Mouse (Mus musculus): ENCODE results near the gene Gtf2ird1.
"Not testable (repeated sequence)": the region's sequence is repeated elsewhere in the genome, so short reads cannot be mapped to it uniquely, and the experiment has no call there.

Gtf2ird1 gene

DNA sequence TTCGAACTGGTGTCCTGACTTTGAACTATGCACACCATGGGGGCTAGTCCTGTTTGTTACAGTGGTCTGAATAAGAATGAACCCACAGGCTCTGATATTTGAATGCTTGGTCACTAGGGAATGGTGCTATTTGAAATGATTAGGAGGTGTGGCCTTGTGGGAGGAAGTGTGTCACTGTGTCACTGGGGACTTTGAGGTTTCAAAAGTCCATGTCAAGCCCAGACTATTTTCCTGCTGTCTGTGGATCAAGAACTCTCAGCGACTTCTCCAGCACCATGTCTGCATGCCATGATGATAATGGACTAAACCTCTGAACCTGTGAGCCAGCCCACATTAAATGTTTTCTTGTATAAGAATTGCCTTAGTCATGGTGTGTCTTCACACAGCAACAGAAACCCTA lies 44.2 kb downstream of the Gtf2ird1 start:
- in situ Hi-C loops (cut with MboI, MseI) = no loop called here

DNA sequence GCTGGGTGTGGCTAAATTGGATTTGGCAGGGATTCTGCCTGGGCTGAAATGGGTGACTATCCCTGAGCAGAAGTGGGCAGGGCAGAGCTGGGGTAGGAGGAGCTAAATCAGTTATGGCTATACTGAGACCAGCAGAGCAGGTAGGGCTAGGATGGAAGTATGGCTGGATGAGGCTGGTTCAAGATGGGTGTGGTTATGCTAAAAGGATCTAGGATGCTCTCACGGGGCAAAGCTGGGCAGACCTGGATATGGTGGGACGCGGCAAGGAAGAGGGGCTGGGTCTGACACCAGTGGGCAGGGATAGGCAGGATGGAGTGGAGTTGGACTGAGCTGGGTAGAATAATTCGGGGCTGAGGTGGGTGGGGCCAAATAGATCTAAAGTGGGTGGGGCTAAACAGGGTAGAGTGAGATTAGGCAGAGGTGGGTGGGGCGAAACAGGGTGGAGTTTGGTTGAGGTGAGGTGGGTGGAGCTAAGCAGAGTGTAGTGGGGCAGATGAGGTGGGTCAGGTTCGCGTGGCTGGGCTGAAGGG lies 46.1 kb downstream of the Gtf2ird1 start:
- in situ Hi-C loops (cut with MboI, MseI) = no loop called here

DNA sequence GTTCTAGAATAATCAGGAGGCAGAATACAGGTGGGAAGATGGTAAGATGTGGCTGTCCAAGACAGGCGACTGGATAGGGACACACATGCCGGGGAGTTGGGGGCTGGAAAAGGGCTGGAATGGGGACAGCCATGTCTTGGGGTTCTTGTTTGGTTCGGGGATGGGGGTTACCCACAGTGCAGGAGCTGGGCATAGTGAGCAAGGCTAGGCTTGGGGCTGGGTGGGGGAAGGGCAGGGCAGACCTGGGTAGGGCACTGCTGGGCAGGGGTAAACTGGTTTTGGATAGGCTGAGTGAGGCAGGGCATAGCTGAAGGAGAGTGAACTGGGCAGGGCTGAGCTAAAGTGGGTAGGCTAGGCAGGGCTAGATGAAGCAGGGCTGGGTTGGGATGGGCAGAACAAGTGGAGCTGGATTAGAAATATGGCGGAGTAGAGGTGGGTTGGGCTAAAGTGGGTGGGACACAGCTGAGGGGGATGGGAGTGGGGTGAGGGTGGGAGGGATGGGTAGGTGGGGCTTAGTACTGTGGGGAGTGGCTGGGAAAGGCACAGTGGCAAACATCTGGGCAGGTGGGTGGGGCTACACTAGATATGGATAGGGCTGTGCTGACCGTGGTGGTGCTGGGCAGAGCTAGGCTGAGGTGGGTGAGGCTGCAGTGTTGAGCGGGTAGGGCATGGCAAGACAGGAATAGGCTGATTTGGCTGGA lies 46.8 kb downstream of the Gtf2ird1 start:
- in situ Hi-C loops (cut with MboI, MseI) = no loop called here

DNA sequence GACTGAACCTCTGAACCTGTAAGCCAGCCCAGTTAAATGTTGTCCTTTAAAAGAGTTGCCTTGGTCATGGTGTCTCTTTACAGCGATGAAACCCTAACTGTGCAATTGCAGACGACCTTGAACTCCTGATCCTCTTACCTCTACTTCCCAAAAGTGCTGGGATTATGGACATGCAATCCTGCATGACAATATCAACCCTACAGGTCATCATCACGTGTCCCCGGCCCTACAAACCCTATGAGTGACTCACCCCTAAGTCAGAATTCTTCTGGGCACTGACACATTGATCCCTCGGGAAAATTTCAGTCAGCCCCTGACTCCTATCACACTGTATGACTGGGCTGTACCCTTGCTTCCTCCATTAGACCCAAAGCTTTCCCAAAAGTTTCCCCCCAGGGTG lies 48.4 kb downstream of the Gtf2ird1 start:
- in situ Hi-C loops (cut with MboI, MseI) = no loop called here

DNA sequence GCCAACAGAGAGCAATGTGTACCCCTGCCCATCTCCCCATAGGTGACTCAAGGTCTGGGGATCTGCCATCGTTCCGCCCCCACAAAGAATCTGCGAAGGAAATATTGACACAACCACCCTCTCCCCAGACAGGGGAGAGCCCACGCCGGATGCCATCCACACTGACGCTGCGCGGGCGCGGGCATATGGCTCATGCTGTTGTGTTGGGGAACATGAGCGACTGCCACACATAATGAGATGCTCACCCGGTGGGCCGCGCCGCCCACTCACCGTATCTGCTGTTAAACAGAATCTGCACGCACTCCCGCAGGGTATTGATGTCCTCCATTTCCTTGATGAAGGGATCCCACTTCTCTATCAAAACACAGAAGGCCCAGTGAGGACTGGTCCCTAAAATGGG lies 54.7 kb downstream of the Gtf2ird1 start:
- in situ Hi-C loops (cut with MboI, MseI) = no loop called here

DNA sequence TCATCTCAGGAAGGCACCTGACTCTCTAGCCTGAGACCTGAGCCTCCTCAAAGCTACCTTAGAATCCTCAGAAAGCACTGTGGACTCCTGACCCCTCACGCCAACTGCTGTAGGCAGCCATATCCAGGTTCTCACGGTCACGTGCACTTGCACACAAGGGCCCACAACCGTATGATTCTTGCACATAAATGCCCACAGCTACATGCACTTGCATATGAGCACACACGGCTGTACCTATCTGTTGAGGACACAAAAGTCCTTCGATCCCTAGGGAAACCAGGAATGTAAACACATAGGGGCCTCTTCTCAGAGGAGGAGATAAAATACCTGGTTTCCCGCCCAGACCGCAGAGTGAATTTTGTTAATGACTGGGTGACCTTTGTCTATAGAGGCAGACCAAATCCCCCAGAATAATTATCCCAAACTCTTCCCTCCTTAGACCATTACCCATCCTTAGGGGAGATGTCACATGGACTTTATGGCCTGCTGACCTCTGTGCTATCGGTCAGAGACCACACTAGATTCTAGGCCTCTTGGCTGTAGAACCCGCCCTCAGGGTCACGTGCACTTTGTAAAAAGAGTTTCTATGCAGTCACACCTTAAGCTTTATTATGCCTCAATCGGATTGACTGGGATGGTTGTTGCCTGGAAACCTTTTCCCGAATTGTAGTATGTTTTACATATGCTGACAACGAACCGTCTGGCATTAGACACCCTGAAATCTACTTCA lies 58.9 kb downstream of the Gtf2ird1 start:
- in situ Hi-C loops (cut with MboI, MseI) = no loop called here

DNA sequence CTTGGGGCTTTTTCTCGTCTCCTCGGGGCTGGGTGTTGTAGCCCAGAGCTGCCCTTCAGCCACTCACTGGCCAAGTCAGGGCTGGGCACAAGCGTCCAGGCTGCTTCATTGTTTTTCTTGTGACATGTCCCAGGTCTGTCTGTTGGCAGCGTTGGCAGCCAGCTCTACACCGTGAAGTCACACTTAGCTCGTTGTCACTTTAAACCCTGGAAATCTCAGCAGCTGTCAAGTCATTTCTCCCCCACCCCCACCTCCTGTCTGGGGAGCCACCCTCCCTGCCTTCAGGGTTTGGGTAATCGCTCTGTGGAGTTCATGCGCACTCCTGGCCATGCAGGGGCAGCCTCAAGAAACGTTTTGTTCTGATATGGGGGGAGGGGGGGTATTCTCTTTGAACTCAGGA lies 60.0 kb downstream of the Gtf2ird1 start:
- in situ Hi-C loops (cut with MboI, MseI) = no loop called here

DNA sequence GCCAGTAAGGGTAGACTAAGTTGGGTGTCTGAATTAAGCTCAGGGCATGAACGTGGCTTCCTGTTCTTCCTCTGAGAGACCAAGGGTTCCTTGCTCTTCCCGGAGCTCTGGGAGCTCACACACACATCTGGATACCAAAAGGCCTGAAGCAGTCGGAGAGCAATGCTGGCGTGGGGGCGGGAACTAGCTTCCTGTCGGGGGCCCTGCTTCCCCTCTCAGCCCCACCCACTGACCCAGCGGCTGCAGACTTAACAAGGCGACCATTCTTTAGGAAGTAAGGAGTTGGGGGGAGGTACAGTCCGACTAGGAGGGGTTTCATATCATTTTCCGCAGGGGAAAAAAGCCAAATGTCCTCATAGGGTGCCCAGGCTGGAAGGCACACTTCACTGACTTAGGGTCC lies 61.9 kb downstream of the Gtf2ird1 start:
- in situ Hi-C loops (cut with MboI, MseI) = no loop called here

DNA sequence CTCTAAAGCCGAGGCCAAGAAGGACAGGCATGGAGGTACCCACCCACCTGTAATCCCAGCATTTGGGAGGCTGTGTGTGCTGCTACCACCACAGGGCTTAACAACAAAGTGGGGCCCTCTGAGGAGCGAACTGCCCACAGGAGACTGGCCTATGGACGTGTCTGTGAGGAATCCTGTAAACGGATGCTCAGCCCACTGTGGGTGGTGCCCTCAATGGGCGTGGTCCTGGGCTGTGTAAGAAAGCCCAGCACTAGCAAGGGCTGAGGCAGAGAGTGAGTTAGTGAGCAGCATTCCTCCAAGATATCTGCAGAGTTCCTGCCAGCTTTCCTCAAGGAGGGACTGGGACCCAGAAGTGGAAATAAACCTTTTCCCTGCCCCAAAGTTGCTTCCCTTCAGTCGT lies 62.9 kb downstream of the Gtf2ird1 start:
- in situ Hi-C loops (cut with MboI, MseI) = no loop called here

DNA sequence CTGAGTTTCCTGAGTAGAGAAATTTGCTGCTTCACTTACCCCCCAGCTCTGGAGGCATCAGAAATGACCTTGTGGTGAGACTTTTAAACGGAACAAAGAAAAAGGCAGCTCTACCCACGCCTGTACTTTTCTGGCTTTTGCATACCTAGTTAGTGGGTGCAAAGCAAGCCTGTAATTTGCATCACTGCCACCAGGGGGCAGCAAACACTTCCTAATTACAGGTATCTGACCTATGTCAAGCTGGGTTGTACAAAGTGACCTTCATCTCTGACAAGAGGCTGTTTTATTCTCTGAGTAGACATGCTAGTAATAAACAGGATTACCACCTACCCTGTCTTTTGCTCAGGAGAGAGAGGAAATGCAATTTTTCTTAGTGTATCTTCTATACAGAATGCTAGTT lies 71.4 kb downstream of the Gtf2ird1 start:
- in situ Hi-C loops (cut with MboI, MseI) = no loop called here

DNA sequence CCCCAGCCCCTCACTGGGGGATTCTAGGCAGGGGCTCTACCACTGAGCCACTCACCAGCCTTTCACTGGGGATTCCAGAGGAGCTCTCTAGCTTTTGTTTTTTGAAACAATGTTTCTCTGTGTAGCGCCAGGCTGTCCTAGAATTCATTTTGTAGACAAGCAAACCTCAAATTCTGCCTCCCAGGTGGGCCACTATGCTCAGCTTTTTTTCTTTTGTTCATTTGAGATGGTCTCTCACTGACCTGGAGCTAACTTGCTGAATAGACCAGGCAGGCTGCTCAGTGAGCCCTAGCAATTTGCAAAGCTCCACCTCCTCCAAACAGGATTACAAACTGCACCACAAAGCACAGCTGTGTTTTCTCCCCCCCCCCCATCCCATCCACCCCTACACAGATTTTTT lies 81.3 kb downstream of the Gtf2ird1 start:
- in situ Hi-C loops (cut with MboI, MseI) = no loop called here

DNA sequence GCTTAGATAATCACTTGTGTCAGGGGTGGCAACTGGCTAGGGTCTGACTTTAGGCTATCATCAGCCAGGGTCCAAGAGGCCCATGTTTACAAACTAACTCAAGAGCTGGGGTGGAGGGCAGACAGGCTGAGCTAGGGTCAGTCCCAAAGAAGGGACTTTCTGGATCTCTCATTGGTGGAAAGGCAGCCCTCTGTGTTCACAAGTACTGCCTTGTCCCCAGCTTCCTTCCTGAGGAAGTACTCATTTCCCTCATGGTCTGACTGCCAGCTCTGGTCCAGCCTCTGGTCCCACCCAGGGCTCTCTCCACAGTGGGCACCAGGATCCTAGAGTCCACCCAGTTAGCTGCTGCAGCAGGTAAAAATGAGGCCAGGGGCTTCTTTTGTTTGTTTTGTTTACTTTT lies 82.0 kb downstream of the Gtf2ird1 start:
- in situ Hi-C loops (cut with MboI, MseI) = no loop called here

DNA sequence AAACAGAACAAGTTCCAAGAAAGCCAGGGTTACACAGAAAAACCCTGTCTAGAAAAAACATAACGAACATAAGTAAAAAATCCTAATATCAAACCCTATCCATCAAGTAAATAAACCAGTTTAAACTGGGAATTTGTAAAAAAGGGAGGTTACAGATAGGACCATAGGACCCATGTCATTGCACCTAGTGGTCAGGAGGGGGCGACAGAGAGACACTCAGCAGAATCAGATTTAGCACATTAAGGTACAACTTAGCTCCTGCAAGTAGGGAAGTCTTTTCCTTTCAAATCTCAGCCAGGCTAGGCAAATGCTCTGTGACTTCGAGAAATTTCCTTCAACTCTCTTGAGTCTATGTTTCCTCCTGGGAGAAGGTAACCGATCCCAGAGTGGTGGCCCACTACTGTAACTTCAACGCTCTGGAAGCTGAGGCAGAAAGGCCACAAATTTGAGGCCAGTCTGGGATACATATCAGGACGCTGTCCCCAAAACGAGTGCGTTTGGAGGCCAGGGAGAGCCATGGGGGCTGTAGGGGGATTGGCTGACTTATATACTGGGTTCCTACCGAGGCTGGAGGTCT lies 82.5 kb downstream of the Gtf2ird1 start:
- in situ Hi-C loops (cut with MboI, MseI) = no loop called here

DNA sequence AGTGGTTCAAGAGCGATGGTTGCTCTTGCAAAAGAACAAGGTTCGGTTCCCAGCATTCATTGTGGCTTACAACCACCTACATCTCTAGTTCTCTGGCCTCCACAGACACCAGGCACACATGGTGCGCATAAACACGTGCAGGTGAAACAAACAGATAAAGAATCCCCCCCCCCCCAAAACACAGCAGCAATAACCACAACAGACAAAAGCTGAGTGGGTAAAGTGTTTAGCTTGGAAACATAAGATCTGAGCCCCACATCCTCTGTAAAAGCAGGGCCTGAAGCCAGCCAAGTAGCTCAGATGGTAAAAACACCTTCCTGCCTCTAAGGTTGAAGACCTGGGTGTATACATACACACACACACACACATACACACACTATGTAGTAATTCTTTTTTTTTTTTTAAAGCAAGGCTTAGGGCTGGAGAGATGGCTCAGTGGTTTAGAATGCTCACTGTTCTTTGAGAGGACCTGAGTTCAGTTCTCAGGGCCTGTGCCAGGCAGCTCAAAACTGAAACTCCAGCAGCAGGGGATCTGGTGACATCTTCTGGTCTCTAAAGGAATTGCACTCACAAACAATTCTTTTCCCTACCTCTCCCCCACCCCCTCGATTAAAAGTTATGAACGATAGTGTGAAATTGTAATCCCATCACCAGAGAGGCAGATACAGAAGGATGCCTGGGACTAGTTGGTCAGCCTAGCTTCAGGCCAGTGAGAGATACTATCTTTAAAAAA lies 83.4 kb downstream of the Gtf2ird1 start:
- in situ Hi-C loops (cut with MboI, MseI) = no loop called here

DNA sequence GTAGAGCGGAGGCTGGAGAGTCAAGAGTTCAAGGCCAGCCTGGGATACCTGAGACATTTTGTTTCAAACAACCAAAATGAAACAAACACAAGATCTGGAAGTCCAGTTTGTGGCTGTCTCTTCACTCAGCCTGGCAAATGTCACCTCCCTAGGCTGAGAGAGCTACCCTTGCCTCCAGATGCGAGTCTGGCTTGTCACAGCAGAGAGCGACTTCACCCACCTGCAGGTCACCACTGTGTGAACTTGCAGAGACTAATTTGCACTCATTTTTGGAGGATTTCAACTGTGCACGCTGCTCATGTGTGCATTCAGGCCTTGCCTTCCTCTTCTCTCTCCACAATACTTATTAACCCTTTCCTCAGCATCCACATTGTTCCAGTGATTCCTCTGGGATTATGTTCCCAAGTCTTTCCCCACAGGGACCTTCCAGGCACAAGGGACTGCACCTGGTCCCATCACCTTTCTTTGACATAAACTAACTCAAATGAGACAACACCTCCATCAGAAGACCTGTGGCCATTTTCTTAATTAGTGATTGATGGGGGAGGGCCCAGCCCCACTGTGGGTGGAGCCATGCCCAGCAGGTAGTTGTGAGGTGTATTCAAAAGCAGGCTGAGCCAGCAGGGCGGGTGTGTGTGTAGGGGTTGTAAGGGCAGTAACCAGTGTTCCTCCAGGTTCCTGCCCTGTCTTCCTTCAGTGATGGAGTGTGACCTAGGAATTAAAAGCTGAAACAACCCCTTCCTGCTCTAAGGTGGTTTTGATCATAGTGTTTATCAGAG lies 84.8 kb downstream of the Gtf2ird1 start:
- in situ Hi-C loops (cut with MboI, MseI) = no loop called here

DNA sequence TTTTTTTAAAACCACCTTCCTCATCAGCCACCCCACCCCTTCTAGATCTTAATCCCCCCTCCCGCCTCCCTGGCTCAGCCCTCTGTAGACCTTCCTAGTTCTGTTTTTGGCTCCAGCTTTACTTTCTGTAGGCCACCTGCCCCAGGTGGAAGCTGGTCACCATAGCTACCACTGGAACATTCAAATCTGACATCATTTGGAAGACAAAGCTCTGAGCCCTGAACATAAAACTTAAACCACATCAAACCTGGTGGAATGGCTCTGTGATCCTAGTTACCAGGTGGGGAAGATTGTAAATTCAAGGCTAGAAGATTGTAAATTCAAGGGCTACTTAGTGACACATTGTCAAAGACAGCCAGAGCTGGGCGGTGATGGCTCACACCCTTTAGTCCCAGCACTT lies 85.7 kb downstream of the Gtf2ird1 start:
- in situ Hi-C loops (cut with MboI, MseI) = no loop called here

DNA sequence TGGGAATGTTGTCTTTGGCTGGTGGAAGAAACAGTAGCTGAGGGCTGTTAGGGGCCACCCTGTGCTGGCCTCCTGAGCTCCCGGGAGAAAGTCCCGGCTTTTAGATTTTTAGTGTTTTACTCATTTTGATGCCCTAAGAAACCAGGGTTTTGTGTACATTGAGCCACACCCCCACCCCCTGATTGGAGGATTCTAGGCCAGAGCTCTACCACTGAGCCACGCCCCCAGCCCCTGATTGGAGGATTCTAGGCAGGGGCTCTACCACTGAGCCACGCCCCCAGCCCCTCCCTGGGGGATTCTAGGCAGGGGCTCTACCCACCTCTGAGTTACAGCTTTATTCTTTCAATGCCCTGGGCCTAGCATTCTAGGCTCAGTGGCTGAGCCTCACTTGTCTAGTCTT lies 97.4 kb downstream of the Gtf2ird1 start:
- in situ Hi-C loops (cut with MboI, MseI) = no loop called here

DNA sequence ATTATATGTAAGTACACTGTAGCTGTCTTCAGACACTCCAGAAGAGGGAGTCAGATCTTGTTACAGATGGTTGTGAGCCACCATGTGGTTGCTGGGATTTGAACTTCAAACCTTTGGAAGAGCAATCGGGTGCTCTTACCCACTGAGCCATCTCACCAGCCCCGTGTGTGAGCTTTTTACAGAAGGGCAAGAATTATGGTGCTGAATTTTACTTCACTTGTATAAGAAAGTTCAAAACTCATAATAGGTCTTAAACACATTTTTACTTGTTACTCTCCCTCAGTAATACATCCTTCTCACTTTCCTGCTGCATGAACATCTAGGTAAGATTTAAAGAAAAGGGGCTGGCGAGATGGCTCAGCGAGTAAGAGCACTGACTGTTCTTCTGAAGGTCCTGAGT lies 101.1 kb downstream of the Gtf2ird1 start:
- in situ Hi-C loops (cut with MboI, MseI) = not testable (repeated sequence)

DNA sequence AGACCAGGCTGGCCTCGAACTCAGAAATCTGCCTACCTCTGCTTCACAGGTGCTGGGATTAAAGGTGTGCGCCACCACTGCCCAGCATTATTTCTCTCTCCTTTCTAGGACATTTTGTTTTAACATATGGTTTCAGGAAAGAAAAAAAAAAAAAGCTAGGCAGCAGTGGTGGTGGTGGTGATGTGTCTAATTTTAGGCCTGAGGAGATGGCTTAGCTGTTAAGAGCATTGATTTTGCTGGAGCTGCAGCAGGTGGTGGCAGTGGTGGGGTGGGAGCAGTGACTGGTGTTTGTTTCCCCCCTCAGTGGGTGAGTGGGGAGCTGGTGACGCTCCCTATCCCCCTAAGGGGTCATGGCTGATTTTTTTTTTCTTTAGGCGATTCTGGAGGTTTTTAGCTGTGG lies 103.4 kb downstream of the Gtf2ird1 start:
- in situ Hi-C loops (cut with MboI, MseI) = no loop called here

DNA sequence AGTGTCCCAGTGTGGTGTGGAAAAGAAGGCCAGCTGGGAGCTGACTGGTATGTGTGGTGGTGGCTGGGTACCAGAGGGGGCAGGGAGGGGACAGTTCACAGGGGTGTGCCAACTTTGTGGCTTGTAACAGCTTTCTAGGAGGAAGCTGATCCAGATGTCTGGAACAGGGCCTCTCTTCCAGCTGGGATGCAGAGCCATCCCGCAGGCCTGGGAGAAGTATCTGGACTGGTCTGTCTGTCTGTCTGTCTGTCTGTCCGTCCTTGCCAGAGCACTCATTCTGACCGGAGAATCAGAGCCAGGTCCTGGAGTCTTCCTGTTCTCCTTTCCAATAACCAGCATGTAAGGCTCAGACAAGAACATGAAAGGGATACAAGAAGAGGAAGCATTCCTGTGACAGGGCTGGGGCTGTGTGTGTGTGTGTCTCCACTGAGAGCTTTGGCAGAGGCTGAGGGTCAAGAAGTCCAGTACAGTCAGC lies 104.0 kb downstream of the Gtf2ird1 start:
- in situ Hi-C loops (cut with MboI, MseI) = no loop called here

DNA sequence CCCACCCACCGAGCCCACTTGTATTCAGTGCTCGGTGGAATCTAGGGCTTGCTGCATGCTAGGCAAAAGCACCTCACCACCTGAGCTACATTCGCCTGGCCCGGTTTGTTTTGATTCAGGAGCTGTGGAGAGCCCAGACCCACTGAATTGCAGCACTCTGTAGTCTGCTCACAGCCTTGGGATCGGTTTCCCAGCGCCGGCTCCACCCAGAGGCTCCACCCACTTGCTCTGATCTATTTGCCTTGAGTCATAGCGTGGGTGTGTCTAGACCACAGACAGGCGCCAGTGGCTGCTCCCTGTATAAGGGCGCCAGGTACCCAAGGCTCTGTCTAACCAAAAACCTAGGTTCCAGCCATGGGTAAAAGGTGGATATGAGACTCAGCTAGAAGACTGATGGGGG lies 105.9 kb downstream of the Gtf2ird1 start:
- in situ Hi-C loops (cut with MboI, MseI) = no loop called here

Data from T-helper 1 cell (primary cell).